Mouse (Mus musculus) ES-E14 (cell line): ENCODE results near the gene 3110082I17Rik.

ENCODE experiments used
- CHD2 ChIP-seq: IDR thresholded peaks from 2 replicates; pipeline ENCODE4 v1.6.1; 2014; ENCODE audit warnings: mild to moderate bottlenecking, low read depth, low read length, inconsistent platforms
- HCFC1 ChIP-seq: IDR thresholded peaks from 2 replicates; pipeline ENCODE4 v1.6.1; 2012; ENCODE audit warnings: low read length, inconsistent platforms, borderline replicate concordance; ENCODE audit not compliant: insufficient read depth
- MAFK ChIP-seq: IDR thresholded peaks from 2 replicates; pipeline ENCODE4 v1.6.1; 2014; ENCODE audit warnings: mild to moderate bottlenecking, low read depth, low read length, inconsistent platforms; ENCODE audit not compliant: insufficient read depth
- ZNF384 ChIP-seq: IDR thresholded peaks from 2 replicates; pipeline ENCODE4 v1.6.1; 2012; ENCODE audit warnings: low read depth, low read length, inconsistent platforms

DNA sequence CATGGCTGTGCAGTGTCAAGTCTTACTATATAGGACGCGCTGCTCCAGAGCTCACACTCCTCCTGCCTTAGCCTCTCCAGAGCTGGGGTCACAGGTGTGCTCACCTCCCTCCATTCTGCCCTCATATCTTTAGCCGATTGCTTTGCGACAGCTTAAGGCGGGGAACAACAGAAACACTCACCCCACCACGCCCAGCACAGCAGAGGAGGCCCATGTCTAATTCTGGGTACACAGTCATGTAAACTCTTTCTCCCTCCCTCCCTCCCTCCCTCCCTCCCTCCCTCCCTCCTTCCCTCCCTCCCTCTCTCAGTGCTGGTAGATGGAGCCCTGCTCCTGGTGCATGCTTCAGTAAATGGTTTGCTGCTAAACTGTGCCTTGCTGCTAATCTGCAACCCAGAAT lies 110.6 kb downstream of the 3110082I17Rik start:
- TF ChIP-seq ZNF384 = no peak
- no peak for TF ChIP-seq HCFC1
- TF ChIP-seq CHD2 = no peak
- TF ChIP-seq MAFK = no peak
